Mouse (Mus musculus) heart, adult 2 months (tissue): ENCODE results near the gene Ccnj. TPM values are rescaled to one million over a fixed set of nuclear protein-coding genes. Genes with fewer than 3 reads are reported as not detected.

Source experiments
- DNase-seq, 2 experiments: peaks; one replicate each; pipeline ENCODE4 v3.0.0; 2021
- H3K27ac ChIP-seq: fragments of 200-600 bp; 2 replicates; pipeline ENCODE4 v1.8.1; 2022
- H3K27me3 ChIP-seq: fragments of 200-500 bp; 2 replicates; pipeline ENCODE4 v1.6.1; 2012; ENCODE audit warnings: mild to moderate bottlenecking, low read length, inconsistent platforms, mixed read lengths; ENCODE audit not compliant: control insufficient read depth, insufficient read depth
- H3K36me3 ChIP-seq: fragments of 200-500 bp; 2 replicates; pipeline ENCODE4 v1.6.1; 2012; ENCODE audit warnings: low read length, inconsistent platforms; ENCODE audit not compliant: control insufficient read depth, insufficient read depth
- H3K4me1 ChIP-seq: fragments of 200-500 bp; 2 replicates; pipeline ENCODE4 v1.6.1; 2011; ENCODE audit warnings: low read length; ENCODE audit not compliant: control insufficient read depth, insufficient read depth
- H3K4me3 ChIP-seq: fragments of 200-600 bp; 2 replicates; pipeline ENCODE4 v1.8.1; 2022
- H3K79me2 ChIP-seq: fragments of 200-500 bp; replicated peaks from 2 replicates; pipeline ENCODE4 v1.6.1; 2012; ENCODE audit warnings: mild to moderate bottlenecking, inconsistent platforms, low read length, moderate library complexity, mixed read lengths; ENCODE audit not compliant: control insufficient read depth, insufficient read depth
- H3K9ac ChIP-seq: fragments of 200-500 bp; 2 replicates; pipeline ENCODE4 v1.6.1; 2012; ENCODE audit warnings: low read depth, mild to moderate bottlenecking, control low read depth, inconsistent platforms, low read length, mixed read lengths
- CTCF ChIP-seq: fragments of 200-600 bp; IDR thresholded peaks from 2 replicates; pipeline ENCODE4 v1.8.1; 2022; ENCODE audit warnings: antibody characterized with exemption, mild to moderate bottlenecking, moderate library complexity
- EP300 ChIP-seq: fragments of 200-500 bp; IDR thresholded peaks from 2 replicates; pipeline ENCODE4 v1.6.1; 2011; ENCODE audit warnings: low read depth, low read length, control low read depth; ENCODE audit not compliant: insufficient read depth
- POLR2A ChIP-seq: fragments of 200-500 bp; IDR thresholded peaks from 2 replicates; pipeline ENCODE4 v1.6.1; 2011; ENCODE audit warnings: mild to moderate bottlenecking, low read depth, low read length, control low read depth; ENCODE audit not compliant: insufficient read depth
- WGBS: fragments of 180-500 bp; shearing (Covaris S2); methylation state at CpG from one replicate; pipeline ENCODE4 v1.1.7; 2018; 5-methylcytosine and 5-hydroxymethylcytosine counted together
- intact Hi-C: fragments of 180-260 bp; cut with DNase I; formaldehyde crosslinking; loops from one replicate; pipeline ENCODE4 v1.15.1; 2025
- polyA plus RNA-seq: library from polyadenylated mRNA; depleted of rRNA; stranded (reverse); fragments of >200 nt; gene quantifications from 2 replicates; pipeline ENCODE4 v1.2.3, GENCODE M21; 2012
- total RNA-seq, 2 experiments: library from RNA; stranded (reverse); gene quantifications; 2 replicates each; pipeline ENCODE4 v1.2.3; 2021

The Ccnj gene
- total and polyA plus RNA-seq, 3 experiments = 4.2 to 4.9 (median 4.3) TPM

DNA sequence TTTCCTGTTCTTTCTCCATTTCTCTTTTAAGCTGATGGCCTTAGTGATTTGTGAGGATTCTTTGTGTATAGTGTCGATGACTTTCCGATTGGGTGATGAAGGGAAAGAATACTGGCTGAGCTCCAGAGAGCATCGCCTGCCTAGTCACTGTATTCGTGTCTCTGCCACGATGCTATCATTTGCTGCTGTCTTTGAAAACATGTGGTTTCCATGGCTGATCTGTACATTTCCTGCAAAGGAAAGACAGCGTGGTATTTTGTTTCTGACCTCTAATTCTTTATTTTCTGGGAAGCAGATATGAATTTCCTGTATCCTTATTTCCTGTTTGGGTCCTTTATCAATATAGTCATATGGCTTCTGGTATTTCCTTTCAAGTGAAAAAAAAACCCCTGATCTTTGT is 9.2 kb downstream of the Ccnj start:
- Histone ChIP-seq H3K27ac (no peak overlapping the region), H3K4me3 (no peak overlapping the region), H3K36me3 (peaks cover 10% of the 10 kb centered on the region), H3K4me1 (peaks cover 1% of the 10 kb centered on the region; the same call in 1 of the 2 replicates), H3K9ac (no peak overlapping the region), H3K27me3 (no peaks in the 10 kb centered on the region), H3K79me2 (no peaks in the 10 kb centered on the region)
- DNase-seq = no peak
- no peak for TF ChIP-seq POLR2A
- TF ChIP-seq EP300 = no peak
- no peak for TF ChIP-seq CTCF
- 34% methylated on average over 6 of the region's 6 CpGs for WGBS
- intact Hi-C loops = no loop called here

DNA sequence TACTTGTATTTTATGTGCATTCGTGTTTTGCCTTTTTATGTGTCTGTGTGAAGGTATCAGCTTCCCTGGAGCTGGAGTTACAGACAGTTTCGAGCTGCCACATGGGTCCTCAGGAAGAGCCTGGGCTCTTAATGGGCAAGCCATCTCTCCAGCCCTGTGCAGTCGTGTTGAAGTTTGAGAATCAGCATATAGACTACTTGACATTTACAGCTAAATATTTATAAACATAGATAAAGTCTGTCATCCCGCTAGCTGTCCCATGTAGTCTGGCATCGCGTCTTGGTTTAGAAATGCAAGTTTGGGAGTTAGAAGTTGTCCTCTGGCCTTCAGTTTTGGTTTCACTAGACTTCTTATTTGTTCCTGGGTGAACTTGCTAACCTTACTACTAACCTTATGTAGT is 10.0 kb downstream of the Ccnj start:
- no peak for DNase-seq
- intact Hi-C loops = no loop called here
- Histone ChIP-seq H3K36me3 (peaks cover 10% of the 10 kb centered on the region), H3K27ac (no peak overlapping the region; the same call in 1 of the 2 replicates), H3K4me3 (no peak overlapping the region), H3K79me2 (no peaks in the 10 kb centered on the region), H3K4me1 (peaks cover 1% of the 10 kb centered on the region; the same call in 1 of the 2 replicates), H3K9ac (no peak overlapping the region), H3K27me3 (no peaks in the 10 kb centered on the region)
- 80% methylated on average over 6 of the region's 6 CpGs for WGBS
- TF ChIP-seq EP300 = no peak
- TF ChIP-seq CTCF = no peak
- no peak for TF ChIP-seq POLR2A

DNA sequence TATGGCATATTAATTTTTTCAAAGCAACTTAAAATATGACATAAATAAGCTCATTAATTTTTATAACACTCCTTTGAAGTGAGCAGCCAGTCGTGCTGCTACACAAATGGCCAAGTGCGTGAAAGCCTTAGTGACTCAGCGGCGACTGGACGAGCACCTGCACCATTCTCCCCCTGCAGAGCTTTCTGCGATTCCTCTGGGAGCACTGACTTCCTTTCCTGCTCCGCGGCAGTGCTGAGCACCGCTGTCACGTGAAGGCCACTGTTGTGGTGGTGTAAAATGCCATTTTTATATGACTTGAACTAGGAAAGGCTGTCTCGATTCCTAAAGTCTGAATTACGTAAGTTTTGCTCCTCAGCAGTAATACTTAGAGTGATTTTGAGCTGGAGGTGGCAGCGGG is 10.5 kb downstream of the Ccnj start:
- Histone ChIP-seq H3K27me3 (no peaks in the 10 kb centered on the region), H3K4me1 (peaks cover 1% of the 10 kb centered on the region; the same call in 1 of the 2 replicates), H3K36me3 (peaks cover 10% of the 10 kb centered on the region), H3K27ac (no peak overlapping the region), H3K9ac (no peak overlapping the region), H3K4me3 (no peak overlapping the region), H3K79me2 (no peaks in the 10 kb centered on the region)
- WGBS = 53% methylated on average over 13 of the region's 13 CpGs
- TF ChIP-seq EP300 = no peak
- DNase-seq = no peak
- intact Hi-C loops = no loop called here

DNA sequence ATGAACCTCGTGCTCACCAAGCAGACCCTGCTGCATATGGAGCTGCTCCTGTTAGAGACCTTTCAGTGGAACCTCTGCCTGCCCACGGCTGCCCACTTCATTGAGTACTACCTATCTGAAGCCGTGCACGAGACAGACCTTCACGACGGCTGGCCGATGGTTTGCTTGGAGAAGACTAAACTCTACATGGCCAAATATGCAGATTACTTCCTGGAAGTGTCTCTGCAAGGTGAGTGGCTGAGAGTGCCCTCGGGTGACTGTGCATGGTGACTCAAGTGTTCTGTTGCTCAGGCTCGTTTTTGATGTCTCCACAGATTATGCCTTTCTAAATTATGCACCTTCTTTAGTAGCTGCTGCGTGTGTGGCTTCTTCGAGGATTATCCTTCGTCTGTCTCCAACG is 13.7 kb downstream of the Ccnj start:
- H3K4me3 ChIP-seq = no peak overlapping the region
- DNase-seq = no peak
- intact Hi-C loops = no loop called here
- peaks cover 1% of the 10 kb centered on the region; the same call in 1 of the 2 replicates for H3K4me1 ChIP-seq
- 89% methylated on average over 13 of the region's 13 CpGs for WGBS
- H3K36me3 ChIP-seq = peaks cover 7% of the 10 kb centered on the region
- no peaks in the 10 kb centered on the region for H3K27me3 ChIP-seq
- H3K9ac ChIP-seq = no peak overlapping the region
- no peak for TF ChIP-seq CTCF
- TF ChIP-seq EP300 = no peak
- TF ChIP-seq POLR2A = no peak
- no peak overlapping the region for H3K27ac ChIP-seq
- H3K79me2 ChIP-seq = no peaks in the 10 kb centered on the region

DNA sequence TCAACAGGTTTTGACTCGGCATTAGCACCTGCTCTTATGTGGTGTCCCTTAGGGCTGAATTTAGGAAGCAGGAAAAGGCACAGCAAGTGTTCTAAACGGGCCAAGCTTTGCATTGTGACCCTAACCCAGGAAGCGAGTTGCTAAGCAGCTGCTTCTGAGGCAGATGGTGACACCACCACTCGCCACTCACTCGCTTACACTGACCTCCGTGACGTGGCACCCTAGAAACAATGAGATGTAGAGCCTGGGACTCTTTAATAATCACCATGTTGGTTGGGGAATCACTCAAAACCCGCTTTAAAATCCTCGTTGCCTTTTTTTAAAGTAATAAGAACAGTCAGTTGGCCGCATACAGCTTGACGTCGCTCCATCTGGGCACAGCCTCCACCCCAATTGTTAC is 18.3 kb downstream of the Ccnj start:
- WGBS = 84% methylated on average over 12 of the region's 12 CpGs
- Histone ChIP-seq H3K4me1 (no peaks in the 10 kb centered on the region), H3K36me3 (no peaks in the 10 kb centered on the region), H3K27ac (no peak overlapping the region), H3K4me3 (no peak overlapping the region), H3K79me2 (no peaks in the 10 kb centered on the region), H3K27me3 (no peaks in the 10 kb centered on the region), H3K9ac (no peak overlapping the region)
- intact Hi-C loops = no loop called here
- TF ChIP-seq CTCF (no peak), POLR2A (no peak)
- DNase-seq = no peak

DNA sequence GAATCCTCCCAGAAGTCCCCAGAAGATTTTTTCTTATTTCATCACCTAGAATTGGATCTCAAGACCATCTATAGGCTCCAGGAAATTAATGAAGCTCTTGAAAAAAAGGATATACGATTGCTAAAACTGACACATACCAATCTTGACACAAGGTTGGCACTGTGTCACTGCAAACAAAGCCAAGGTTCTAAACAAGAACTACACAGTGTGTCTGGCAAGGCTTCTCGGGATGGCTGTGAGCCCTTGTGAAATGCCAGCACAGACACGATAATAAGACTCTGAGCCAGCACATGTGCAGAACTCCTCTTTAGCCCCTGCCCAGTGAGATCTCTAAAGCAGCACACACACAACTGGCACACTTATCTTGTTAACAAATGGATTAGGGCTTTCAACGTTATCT is 28.5 kb downstream of the Ccnj start:
- intact Hi-C loops = no loop called here
- peak; percentile 29 to 63 for DNase-seq
- Histone ChIP-seq H3K4me3 (no peak overlapping the region), H3K9ac (no peak overlapping the region), H3K79me2 (no peaks in the 10 kb centered on the region), H3K36me3 (no peaks in the 10 kb centered on the region), H3K4me1 (peaks cover 2% of the 10 kb centered on the region), H3K27ac (peak overlapping the region; percentile 10; the same call in 1 of the 2 replicates), H3K27me3 (peaks cover 2% of the 10 kb centered on the region; the same call in 1 of the 2 replicates)
- 11% methylated on average over 4 of the region's 4 CpGs for WGBS
- TF ChIP-seq EP300 = 0 out of 2 replicates have a peak, but pooled peaks have one; percentile 20
- TF ChIP-seq POLR2A = no peak
